Mouse (Mus musculus): ENCODE results near the gene Cnpy4. TPM values are rescaled to one million over a fixed set of nuclear protein-coding genes. Genes with fewer than 3 reads are reported as not detected.
A peak's percentile ranks its signal among the peaks of the same experiment; 100 is the strongest.

The Cnpy4 gene
- polyA plus RNA-seq (2014; fragmentation: Nextera tagmentation; extraction: Ambion mirVana), result 57.8 and 61.5 TPM in 2 replicates

DNA sequence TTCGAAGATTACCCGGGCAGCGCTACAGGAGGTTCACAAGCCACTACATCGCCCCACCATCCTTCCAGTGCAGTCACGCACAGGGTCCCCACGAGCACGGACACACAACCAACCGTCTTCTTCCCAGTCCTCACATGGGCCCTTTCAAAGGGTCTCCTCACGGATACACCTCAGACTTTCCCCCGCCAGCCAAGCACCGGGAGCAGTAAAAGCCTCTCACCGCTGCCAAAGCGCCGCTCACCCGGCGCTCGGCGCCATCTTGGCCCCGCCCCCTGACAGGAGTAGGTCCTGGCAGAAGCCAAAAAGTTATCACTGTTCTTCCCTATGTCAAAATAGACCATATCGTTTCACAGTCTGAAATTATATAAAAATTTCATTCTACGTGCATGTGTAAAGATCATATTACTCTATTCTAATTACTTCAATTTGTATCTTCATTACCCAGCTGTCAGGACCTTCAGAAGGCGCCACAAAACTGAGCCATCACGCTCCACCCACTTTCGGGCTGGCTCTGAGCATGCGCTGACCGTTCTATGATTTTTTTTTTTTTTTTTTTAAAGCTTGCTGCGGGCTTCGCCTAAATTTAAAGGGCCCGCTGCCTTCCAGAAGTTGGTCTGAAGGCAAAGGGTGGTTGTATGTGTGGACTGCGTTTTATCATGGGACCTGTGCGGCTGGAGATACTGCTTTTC is at the start of gene Cnpy4, which contains the start of gene Taf6:
Gene Cnpy4 (plus strand): TSS at position 536 of the 689 bp plus-strand sequence.
Gene Taf6 (minus strand): TSS at position 502 of the 689 bp plus-strand sequence.
- H3K27me3 ChIP-seq (ENCODE audit: control insufficient read depth, insufficient read depth, low read length), result no peaks in the 10 kb centered on the region
- peak; percentile 84 for ATAC-seq (ENCODE audit: low FRiP score, low TSS enrichment)
- peak within 1 kb of the TSS; percentile 59 for H3K4me3 ChIP-seq (ENCODE audit: low read length)
- peak within 1 kb of the TSS; percentile 53; the same call in 1 of the 2 replicates for H3K27ac ChIP-seq (ENCODE audit: low read depth, low read length)
- peaks cover 5% of the 10 kb centered on the region for H3K4me1 ChIP-seq (ENCODE audit: control insufficient read depth, insufficient read depth, low read length)
- H3K9me3 ChIP-seq (ENCODE audit: control insufficient read depth, low read length), result no peaks in the 10 kb centered on the region
- peaks cover 32% of the 10 kb centered on the region for H3K36me3 ChIP-seq (ENCODE audit: control insufficient read depth, insufficient read depth, low read length)
- peak within 1 kb of the TSS; percentile 80 for H3K4me2 ChIP-seq (replicated peaks; ENCODE audit: low read depth, low read length)
- H3K9ac ChIP-seq (ENCODE audit: low read depth, low read length), result peak within 1 kb of the TSS; percentile 80
- WGBS, result under 1% methylated on average over 31 of the region's 31 CpGs

DNA sequence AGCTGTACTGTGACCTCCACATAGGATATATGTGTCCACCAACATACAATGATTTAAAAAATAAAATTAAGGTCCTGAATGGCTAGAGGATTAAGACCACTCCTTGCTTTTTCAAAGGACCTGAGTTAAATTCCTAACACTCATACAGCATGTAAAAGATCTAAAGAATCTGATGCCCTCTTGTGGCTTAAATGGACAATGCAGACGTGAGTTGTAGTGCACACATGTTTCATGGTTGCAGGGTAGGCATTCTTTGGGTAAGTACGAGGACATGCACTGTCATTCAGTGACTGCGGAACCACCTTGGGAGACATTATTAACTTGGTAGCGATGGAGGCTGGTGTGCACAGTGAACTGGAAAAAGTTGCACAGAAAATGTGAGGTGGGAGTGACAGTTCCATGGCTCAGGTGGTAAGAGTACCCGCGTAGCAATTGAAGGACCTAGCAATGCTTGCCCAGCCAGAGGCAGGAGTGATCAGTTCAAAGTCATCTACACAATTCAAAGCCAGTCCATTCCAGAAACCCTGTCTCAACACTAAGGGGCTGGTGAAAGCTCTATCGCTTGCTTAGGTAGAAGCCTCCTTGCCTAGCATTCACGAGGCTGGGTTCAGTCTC is 49.2 kb upstream of the Cnpy4 start:
- Histone ChIP-seq H3K4me3 (ENCODE audit: low read length) (no peak overlapping the region), H3K4me2 (replicated peaks; ENCODE audit: low read depth, low read length) (no peak overlapping the region), H3K4me1 (ENCODE audit: control insufficient read depth, insufficient read depth, low read length) (no peaks in the 10 kb centered on the region), H3K9me3 (ENCODE audit: control insufficient read depth, low read length) (no peaks in the 10 kb centered on the region), H3K36me3 (ENCODE audit: control insufficient read depth, insufficient read depth, low read length) (peaks cover 23% of the 10 kb centered on the region), H3K27ac (ENCODE audit: low read depth, low read length) (no peak overlapping the region), H3K9ac (ENCODE audit: low read depth, low read length) (no peak overlapping the region), H3K27me3 (ENCODE audit: control insufficient read depth, insufficient read depth, low read length) (no peaks in the 10 kb centered on the region)
- peak; percentile 59; the same call in 1 of the 2 replicates for ATAC-seq (ENCODE audit: low FRiP score, low TSS enrichment)
- WGBS, result 60% methylated on average over 8 of the region's 8 CpGs

GRCm38 (mm10) chr5:138138585-138138984 is 48.7 kb upstream of the Cnpy4 start:
- Histone ChIP-seq H3K36me3 (ENCODE audit: control insufficient read depth, insufficient read depth, low read length) (peaks cover 23% of the 10 kb centered on the region), H3K9ac (ENCODE audit: low read depth, low read length) (no peak overlapping the region), H3K27ac (ENCODE audit: low read depth, low read length) (no peak overlapping the region), H3K4me1 (ENCODE audit: control insufficient read depth, insufficient read depth, low read length) (no peaks in the 10 kb centered on the region), H3K27me3 (ENCODE audit: control insufficient read depth, insufficient read depth, low read length) (no peaks in the 10 kb centered on the region), H3K4me2 (replicated peaks; ENCODE audit: low read depth, low read length) (no peak overlapping the region), H3K9me3 (ENCODE audit: control insufficient read depth, low read length) (no peaks in the 10 kb centered on the region), H3K4me3 (ENCODE audit: low read length) (no peak overlapping the region)
- WGBS, result 74% methylated on average over 4 of the region's 4 CpGs
- no peak for ATAC-seq (ENCODE audit: low FRiP score, low TSS enrichment)

DNA sequence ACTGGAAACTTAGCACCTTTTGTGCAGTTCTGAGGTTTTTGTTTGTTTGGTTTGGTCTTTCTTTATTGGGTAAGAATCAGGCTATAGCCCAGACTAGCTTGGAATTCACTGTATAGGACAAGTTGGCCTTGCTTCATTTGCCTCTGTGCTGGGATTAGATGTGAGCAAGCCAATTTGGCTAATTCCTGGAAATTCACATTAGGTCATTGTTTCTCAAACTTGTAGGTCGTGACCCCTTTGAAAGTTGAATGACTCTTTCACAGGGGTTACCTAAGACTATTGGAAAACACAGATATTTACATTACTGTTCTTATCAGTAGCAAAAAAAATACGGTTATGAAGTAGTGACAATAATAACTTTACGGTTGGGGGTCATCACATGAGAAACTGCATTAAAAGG is 32.9 kb upstream of the Cnpy4 start:
- Histone ChIP-seq H3K9ac (ENCODE audit: low read depth, low read length) (peak overlapping the region; percentile 81; the same call in 1 of the 2 replicates), H3K4me2 (replicated peaks; ENCODE audit: low read depth, low read length) (peak overlapping the region; percentile 70), H3K4me1 (ENCODE audit: control insufficient read depth, insufficient read depth, low read length) (no peaks in the 10 kb centered on the region), H3K4me3 (ENCODE audit: low read length) (peak overlapping the region; percentile 63; the same call in 1 of the 2 replicates), H3K36me3 (ENCODE audit: control insufficient read depth, insufficient read depth, low read length) (peaks cover 25% of the 10 kb centered on the region), H3K27me3 (ENCODE audit: control insufficient read depth, insufficient read depth, low read length) (no peaks in the 10 kb centered on the region), H3K9me3 (ENCODE audit: control insufficient read depth, low read length) (no peaks in the 10 kb centered on the region), H3K27ac (ENCODE audit: low read depth, low read length) (no peak overlapping the region)
- no peak for ATAC-seq (ENCODE audit: low FRiP score, low TSS enrichment)
- 80% methylated on average over 3 of the region's 3 CpGs for WGBS

DNA sequence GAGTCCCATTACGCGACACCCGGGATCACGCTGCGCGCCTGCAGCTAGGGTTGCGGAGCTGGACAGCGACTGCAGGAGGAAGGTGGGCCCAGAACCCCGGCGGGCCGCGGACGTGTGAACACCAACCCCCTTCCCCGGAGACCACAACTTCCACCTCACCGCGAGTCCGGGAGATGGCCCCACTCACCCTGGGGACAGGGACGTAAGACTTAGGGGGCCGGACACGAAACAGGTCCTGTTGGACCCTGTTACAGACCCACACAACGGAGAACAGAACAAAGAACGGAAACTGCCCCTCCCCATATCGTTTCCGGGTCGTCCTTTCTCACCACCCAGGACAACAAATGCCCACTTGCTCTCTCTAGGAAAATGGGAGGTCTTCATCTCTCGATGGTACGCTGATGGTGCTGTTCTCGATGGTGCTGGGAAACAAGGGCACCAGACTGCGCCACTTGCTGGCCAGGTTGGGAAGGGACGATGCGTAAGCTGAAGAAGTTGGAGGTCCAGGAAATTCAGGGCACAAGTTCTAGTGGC is 31.8 kb upstream of the Cnpy4 start, which contains the start of gene Zfp113:
Gene Zfp113 (minus strand): TSS at position 302 of the 534 bp plus-strand sequence.
- Histone ChIP-seq H3K9ac (ENCODE audit: low read depth, low read length) (peak within 1 kb of the TSS; percentile 81), H3K4me1 (ENCODE audit: control insufficient read depth, insufficient read depth, low read length) (no peaks in the 10 kb centered on the region), H3K4me3 (ENCODE audit: low read length) (peak within 1 kb of the TSS; percentile 63), H3K4me2 (replicated peaks; ENCODE audit: low read depth, low read length) (peak within 1 kb of the TSS; percentile 70), H3K27ac (ENCODE audit: low read depth, low read length) (peak within 1 kb of the TSS; percentile 83), H3K9me3 (ENCODE audit: control insufficient read depth, low read length) (no peaks in the 10 kb centered on the region), H3K27me3 (ENCODE audit: control insufficient read depth, insufficient read depth, low read length) (no peaks in the 10 kb centered on the region), H3K36me3 (ENCODE audit: control insufficient read depth, insufficient read depth, low read length) (peaks cover 21% of the 10 kb centered on the region)
- peak; percentile 96 for ATAC-seq (ENCODE audit: low FRiP score, low TSS enrichment)
- WGBS, result under 1% methylated on average over 31 of the region's 31 CpGs

- Histone ChIP-seq H3K9ac (ENCODE audit: low read depth, low read length) (peak overlapping the region; percentile 89; the same call in 1 of the 2 replicates), H3K27ac (ENCODE audit: low read depth, low read length) (no peak overlapping the region), H3K27me3 (ENCODE audit: control insufficient read depth, insufficient read depth, low read length) (no peaks in the 10 kb centered on the region), H3K36me3 (ENCODE audit: control insufficient read depth, insufficient read depth, low read length) (peaks cover 28% of the 10 kb centered on the region), H3K9me3 (ENCODE audit: control insufficient read depth, low read length) (no peaks in the 10 kb centered on the region), H3K4me3 (ENCODE audit: low read length) (peak overlapping the region; percentile 84; the same call in 1 of the 2 replicates), H3K4me1 (ENCODE audit: control insufficient read depth, insufficient read depth, low read length) (peaks cover 11% of the 10 kb centered on the region; the same call in 1 of the 2 replicates), H3K4me2 (replicated peaks; ENCODE audit: low read depth, low read length) (peak overlapping the region; percentile 71)
- no peak for ATAC-seq (ENCODE audit: low FRiP score, low TSS enrichment)
- 63% methylated on average over 7 of the region's 7 CpGs for WGBS
Observed at GRCm38 (mm10) chr5:138160224-138160762, 27.0 kb upstream of the Cnpy4 start.

DNA sequence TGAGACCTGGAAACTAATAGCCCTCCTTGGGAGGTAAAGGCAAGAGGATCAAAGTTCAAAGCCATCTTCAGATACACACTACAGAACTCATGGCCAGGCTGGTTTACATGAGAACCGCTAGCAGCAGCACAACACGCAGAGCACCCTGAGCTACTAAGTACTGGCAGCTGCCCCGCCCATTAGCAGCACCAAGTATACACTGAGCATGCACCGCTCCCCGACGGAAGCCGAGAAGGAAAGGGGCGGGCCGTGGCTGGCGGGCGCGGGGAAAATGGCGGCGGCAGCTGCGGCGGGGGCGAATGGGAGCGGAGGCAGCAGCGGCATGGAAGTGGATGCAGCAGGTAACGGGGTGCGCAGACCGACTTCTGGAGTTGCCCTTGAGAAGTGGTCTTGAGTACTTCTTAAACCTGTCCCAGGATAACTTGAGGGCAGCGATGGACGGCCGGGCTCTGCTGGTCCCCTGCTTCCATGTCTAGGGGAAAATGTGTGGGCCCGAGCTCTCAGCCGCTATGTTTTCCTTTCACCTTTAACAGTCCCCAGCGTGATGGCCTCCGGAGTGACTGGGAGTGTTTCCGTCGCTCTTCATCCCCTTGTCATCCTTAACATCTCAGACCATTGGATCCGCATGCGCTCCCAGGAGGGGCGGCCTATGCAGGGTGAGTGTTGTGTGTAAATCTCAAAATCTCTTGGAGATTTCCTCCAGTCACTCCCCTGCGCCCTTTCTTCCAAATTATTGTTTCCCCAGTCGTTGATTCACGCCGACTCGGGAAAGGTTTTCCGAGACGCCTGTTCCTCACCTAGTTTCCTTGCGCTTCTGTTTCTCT is 26.2 kb upstream of the Cnpy4 start, which contains the start of gene Cops6:
Gene Cops6 (plus strand): TSS at position 230 of the 824 bp plus-strand sequence.
- WGBS, result under 1% methylated on average over 42 of the region's 42 CpGs
- peak within 1 kb of the TSS; percentile 84 for H3K4me3 ChIP-seq (ENCODE audit: low read length)
- H3K4me2 ChIP-seq (replicated peaks; ENCODE audit: low read depth, low read length), result peak within 1 kb of the TSS; percentile 71
- peak; percentile 94 for ATAC-seq (ENCODE audit: low FRiP score, low TSS enrichment)
- peak within 1 kb of the TSS; percentile 89 for H3K9ac ChIP-seq (ENCODE audit: low read depth, low read length)
- H3K27ac ChIP-seq (ENCODE audit: low read depth, low read length), result peak within 1 kb of the TSS; percentile 25; the same call in 1 of the 2 replicates
- peaks cover 36% of the 10 kb centered on the region for H3K36me3 ChIP-seq (ENCODE audit: control insufficient read depth, insufficient read depth, low read length)
- no peaks in the 10 kb centered on the region for H3K27me3 ChIP-seq (ENCODE audit: control insufficient read depth, insufficient read depth, low read length)
- peaks cover 11% of the 10 kb centered on the region; the same call in 1 of the 2 replicates for H3K4me1 ChIP-seq (ENCODE audit: control insufficient read depth, insufficient read depth, low read length)
- H3K9me3 ChIP-seq (ENCODE audit: control insufficient read depth, low read length), result no peaks in the 10 kb centered on the region

DNA sequence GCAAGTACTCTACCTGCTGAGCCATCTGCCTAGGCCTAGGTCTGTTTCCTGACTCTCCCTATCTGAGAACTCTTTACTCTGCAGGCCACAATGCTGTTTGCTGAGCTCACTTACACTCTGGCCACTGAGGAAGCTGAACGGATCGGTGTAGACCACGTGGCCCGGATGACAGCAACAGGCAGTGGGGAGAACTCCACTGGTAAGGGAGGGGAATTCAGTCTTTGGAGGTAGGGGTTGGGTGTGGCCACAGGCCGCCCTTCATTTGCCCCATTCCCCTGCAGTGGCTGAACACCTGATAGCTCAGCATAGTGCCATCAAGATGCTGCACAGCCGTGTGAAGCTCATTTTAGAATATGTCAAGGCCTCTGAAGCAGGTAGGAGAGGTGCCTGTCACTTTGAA is 24.2 kb upstream of the Cnpy4 start:
- no peak overlapping the region for H3K27ac ChIP-seq (ENCODE audit: low read depth, low read length)
- H3K4me1 ChIP-seq (ENCODE audit: control insufficient read depth, insufficient read depth, low read length), result peaks cover 11% of the 10 kb centered on the region; the same call in 1 of the 2 replicates
- no peak overlapping the region for H3K9ac ChIP-seq (ENCODE audit: low read depth, low read length)
- H3K27me3 ChIP-seq (ENCODE audit: control insufficient read depth, insufficient read depth, low read length), result no peaks in the 10 kb centered on the region
- H3K9me3 ChIP-seq (ENCODE audit: control insufficient read depth, low read length), result no peaks in the 10 kb centered on the region
- 66% methylated on average over 6 of the region's 6 CpGs for WGBS
- peaks cover 55% of the 10 kb centered on the region for H3K36me3 ChIP-seq (ENCODE audit: control insufficient read depth, insufficient read depth, low read length)
- H3K4me3 ChIP-seq (ENCODE audit: low read length), result no peak overlapping the region
- H3K4me2 ChIP-seq (replicated peaks; ENCODE audit: low read depth, low read length), result no peak overlapping the region
- no peak for ATAC-seq (ENCODE audit: low FRiP score, low TSS enrichment)
